Mouse (Mus musculus): ENCODE data around the gene Rgs6. TPM values are rescaled to one million over a fixed set of nuclear protein-coding genes. Genes with fewer than 3 reads are reported as not detected.

Gene Rgs6
- polyA plus RNA-seq, 1 experiment, result 7.8 TPM

- DNase-seq (ENCODE audit: low spot score), result no peak
Observed at GRCm38 (mm10) chr12:82757367-82757766, 169.3 kb downstream of the Rgs6 start.

GRCm38 (mm10) chr12:82762046-82762445 lies 174.0 kb downstream of the Rgs6 start:
- no peak for DNase-seq (ENCODE audit: low spot score)

GRCm38 (mm10) chr12:82768726-82769125 lies 180.6 kb downstream of the Rgs6 start:
- no peak for DNase-seq (ENCODE audit: low spot score)

- DNase-seq (ENCODE audit: low spot score), result no peak
Observed at GRCm38 (mm10) chr12:82772215-82772614, 184.1 kb downstream of the Rgs6 start.

GRCm38 (mm10) chr12:82774576-82774975 lies 186.5 kb downstream of the Rgs6 start:
- DNase-seq (ENCODE audit: low spot score), result no peak

- DNase-seq (ENCODE audit: low spot score), result no peak
Observed at GRCm38 (mm10) chr12:82776686-82777085, 188.6 kb downstream of the Rgs6 start.

GRCm38 (mm10) chr12:82780936-82781335 lies 192.8 kb downstream of the Rgs6 start:
- no peak for DNase-seq (ENCODE audit: low spot score)

GRCm38 (mm10) chr12:82781414-82781813 lies 193.3 kb downstream of the Rgs6 start:
- no peak for DNase-seq (ENCODE audit: low spot score)

- DNase-seq (ENCODE audit: low spot score), result no peak
Observed at GRCm38 (mm10) chr12:82792122-82792521, 204.0 kb downstream of the Rgs6 start.

- no peak for DNase-seq (ENCODE audit: low spot score)
Observed at GRCm38 (mm10) chr12:82799892-82800291, 211.8 kb downstream of the Rgs6 start.

- DNase-seq (ENCODE audit: low spot score), result no peak
Observed at GRCm38 (mm10) chr12:82801736-82802135, 213.6 kb downstream of the Rgs6 start.

- no peak for DNase-seq (ENCODE audit: low spot score)
Observed at GRCm38 (mm10) chr12:82802711-82803110, 214.6 kb downstream of the Rgs6 start.

- no peak for DNase-seq (ENCODE audit: low spot score)
Observed at GRCm38 (mm10) chr12:82805167-82805566, 217.1 kb downstream of the Rgs6 start.

GRCm38 (mm10) chr12:82810631-82811030 lies 222.5 kb downstream of the Rgs6 start:
- no peak for DNase-seq (ENCODE audit: low spot score)

GRCm38 (mm10) chr12:82815982-82816381 lies 227.9 kb downstream of the Rgs6 start:
- no peak for DNase-seq (ENCODE audit: low spot score)

- no peak for DNase-seq (ENCODE audit: low spot score)
Observed at GRCm38 (mm10) chr12:82819328-82819727, 231.2 kb downstream of the Rgs6 start.

- DNase-seq (ENCODE audit: low spot score), result no peak
Observed at GRCm38 (mm10) chr12:82819991-82820390, 231.9 kb downstream of the Rgs6 start.

- DNase-seq (ENCODE audit: low spot score), result no peak
Observed at GRCm38 (mm10) chr12:82822821-82823620, 234.9 kb downstream of the Rgs6 start.

GRCm38 (mm10) chr12:82830333-82830732 lies 242.2 kb downstream of the Rgs6 start:
- no peak for DNase-seq (ENCODE audit: low spot score)

- no peak for DNase-seq (ENCODE audit: low spot score)
Observed at GRCm38 (mm10) chr12:82838544-82838943, 250.5 kb downstream of the Rgs6 start.

GRCm38 (mm10) chr12:82841566-82841965 lies 253.5 kb downstream of the Rgs6 start:
- no peak for DNase-seq (ENCODE audit: low spot score)

GRCm38 (mm10) chr12:82848304-82848872 lies 260.3 kb downstream of the Rgs6 start:
- DNase-seq (ENCODE audit: low spot score), result no peak

- no peak for DNase-seq (ENCODE audit: low spot score)
Observed at GRCm38 (mm10) chr12:82854902-82855301, 266.8 kb downstream of the Rgs6 start.
